Mouse (Mus musculus) kidney, adult 9 months (tissue): ENCODE data around the gene Vmn1r58.
"Not testable (repeated sequence)": the region's sequence is repeated elsewhere in the genome, so short reads cannot be mapped to it uniquely, and the experiment has no call there.

Experiments used
- DNase-seq: peaks from one replicate; pipeline ENCODE4 v3.0.0; 2022

Gene Vmn1r58

GRCm38 (mm10) chr7:5413296-5413695 is at the start of gene Vmn1r58:
Vmn1r58 (minus strand) TSS chr7:5413396.
- not testable (repeated sequence) for DNase-seq

GRCm38 (mm10) chr7:5456674-5457073 is 43.5 kb upstream of the Vmn1r58 start, which contains the start of gene Vmn1r59:
Vmn1r59 (minus strand) TSS chr7:5456774.
- DNase-seq, result no peak

GRCm38 (mm10) chr7:5454011-5454410 is 40.8 kb upstream of the Vmn1r58 start:
- DNase-seq, result not testable (repeated sequence)

GRCm38 (mm10) chr7:5448627-5449026 is 35.4 kb upstream of the Vmn1r58 start:
- no peak for DNase-seq

GRCm38 (mm10) chr7:5406201-5406600 is 7.0 kb downstream of the Vmn1r58 start:
- DNase-seq, result no peak

- no peak for DNase-seq
These were observed 46.5 kb downstream of the Vmn1r58 start for GRCm38 (mm10) chr7:5366724-5367123.

GRCm38 (mm10) chr7:5363599-5363998 is 49.6 kb downstream of the Vmn1r58 start:
- DNase-seq, result no peak
